ENCODE assay signal across 12 mouse cellular contexts in the genomic region with DNA sequence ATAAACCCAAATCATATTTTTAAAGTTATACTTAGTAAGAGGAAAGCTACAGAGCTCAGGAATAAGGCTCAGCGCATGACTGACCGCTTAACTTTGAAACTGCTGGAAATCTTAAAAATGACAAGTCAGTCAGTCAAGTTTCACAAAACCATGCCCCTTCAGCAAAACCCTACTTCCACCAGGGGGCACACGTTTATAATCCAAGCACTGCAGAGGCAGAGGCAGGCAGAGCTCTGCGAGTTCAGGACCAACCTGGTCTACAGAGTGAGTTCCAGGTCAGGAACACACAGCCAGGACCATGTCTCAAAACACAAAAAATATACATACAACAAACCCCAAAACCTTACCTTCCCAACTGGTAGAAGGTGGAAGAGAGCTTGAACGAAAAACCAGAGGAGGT. TPM values are rescaled to one million over a fixed set of nuclear protein-coding genes. Genes with fewer than 3 reads are reported as not detected.
DNase-seq lines count a peak whose midpoint lies in the region; ATAC-seq and TF ChIP-seq lines count a peak whose summit lies in the region.
"Had no signal": no experiment of that assay in that cellular context is flagged by ENCODE, and none has a peak within 500 bp of the region (broad histone marks: within the 10 kb centered on the region; RNA-seq: fewer than 3 reads in every experiment).

No protein-coding gene starts in this region.

- no peak overlapping the region for H3K4me3 ChIP-seq in forebrain, postnatal 0 days (ENCODE audit: low read depth, low read length)
- no peak overlapping the region for H3K4me3 ChIP-seq in forebrain, embryonic 15.5 days
- no peak overlapping the region for H3K4me3 ChIP-seq in hindbrain, embryonic 10.5 days
- no peak overlapping the region for H3K4me3 ChIP-seq in intestine, embryonic 15.5 days (replicated peaks)
- H3K4me3 ChIP-seq: erythroblast, embryonic 14.5 days had no signal

- ATAC-seq in forebrain, postnatal 0 days: no peak
- no peak for ATAC-seq in forebrain, embryonic 15.5 days (replicated peaks)
- ATAC-seq in granulocyte monocyte progenitor cell, adult 5-6 weeks (replicated peaks; ENCODE audit: poor library complexity, severe bottlenecking): 0 out of 2 replicates have a peak, but pooled peaks have one; percentile 40
- no peak for ATAC-seq in intestine, embryonic 15.5 days
- ATAC-seq: midbrain, embryonic 16.5 days had no signal

- 91% methylated on average over 5 of the region's 5 CpGs for WGBS in forebrain, postnatal 0 days
- 92% methylated on average over 5 of the region's 5 CpGs for WGBS in forebrain, embryonic 15.5 days
- WGBS in hindbrain, embryonic 10.5 days: 95% methylated on average over 5 of the region's 5 CpGs
- WGBS in intestine, embryonic 15.5 days: 92% methylated on average over 5 of the region's 5 CpGs

- no peak for DNase-seq in forebrain, postnatal 0 days
- DNase-seq in B cell, adult 2 months: peak; percentile 80 to 83
- peak; percentile 44 to 65 for DNase-seq in natural killer cell, adult 2 months (ENCODE audit: low spot score in 2 of 2)
- no peak for DNase-seq in hindbrain, embryonic 10.5 days (ENCODE audit: low spot score)
- no peak for DNase-seq in cerebellum, adult 11-12 months
- DNase-seq: right cerebral cortex, postnatal 25 days had no signal

- TF ChIP-seq CTCF in forebrain, postnatal 0 days (IDR thresholded peaks at IDR 0.05; ENCODE audit: low read depth): 0 out of 2 replicates have a peak, but pooled peaks have one; percentile 25

- H3K4me1 ChIP-seq in forebrain, postnatal 0 days (ENCODE audit: insufficient read depth): no peaks in the 10 kb centered on the region
- no peaks in the 10 kb centered on the region for H3K4me1 ChIP-seq in forebrain, embryonic 15.5 days
- no peaks in the 10 kb centered on the region for H3K4me1 ChIP-seq in hindbrain, embryonic 10.5 days (replicated peaks)
- H3K4me1 ChIP-seq in intestine, embryonic 15.5 days (replicated peaks): no peaks in the 10 kb centered on the region

- no peak overlapping the region for H3K4me2 ChIP-seq in forebrain, postnatal 0 days (ENCODE audit: low read depth)
- H3K4me2 ChIP-seq in forebrain, embryonic 15.5 days (replicated peaks): no peak overlapping the region
- no peak overlapping the region for H3K4me2 ChIP-seq in intestine, embryonic 15.5 days (replicated peaks)

- no peak overlapping the region for H3K27ac ChIP-seq in forebrain, postnatal 0 days (ENCODE audit: low read depth, low read length)
- H3K27ac ChIP-seq in forebrain, embryonic 15.5 days (replicated peaks): no peak overlapping the region
- no peak overlapping the region for H3K27ac ChIP-seq in hindbrain, embryonic 10.5 days
- H3K27ac ChIP-seq in intestine, embryonic 15.5 days: no peak overlapping the region

- peaks cover 70% of the 10 kb centered on the region for H3K36me3 ChIP-seq in forebrain, postnatal 0 days (ENCODE audit: insufficient read depth)
- H3K36me3 ChIP-seq in forebrain, embryonic 15.5 days: peaks cover 78% of the 10 kb centered on the region
- peaks cover 99% of the 10 kb centered on the region for H3K36me3 ChIP-seq in hindbrain, embryonic 10.5 days
- H3K36me3 ChIP-seq in intestine, embryonic 15.5 days: peaks cover 55% of the 10 kb centered on the region

- H3K9me3 ChIP-seq in forebrain, postnatal 0 days (ENCODE audit: low read length): no peaks in the 10 kb centered on the region
- H3K9me3 ChIP-seq in forebrain, embryonic 15.5 days: no peaks in the 10 kb centered on the region
- H3K9me3 ChIP-seq in hindbrain, embryonic 10.5 days: no peaks in the 10 kb centered on the region
- H3K9me3 ChIP-seq in intestine, embryonic 15.5 days: no peaks in the 10 kb centered on the region
- H3K9me3 ChIP-seq: G1E had no signal

- no peak overlapping the region for H3K9ac ChIP-seq in forebrain, postnatal 0 days
- H3K9ac ChIP-seq in forebrain, embryonic 15.5 days (replicated peaks): no peak overlapping the region
- no peak overlapping the region for H3K9ac ChIP-seq in intestine, embryonic 15.5 days

- H3K27me3 ChIP-seq in forebrain, postnatal 0 days (ENCODE audit: insufficient read depth, low read length): no peaks in the 10 kb centered on the region
- no peaks in the 10 kb centered on the region for H3K27me3 ChIP-seq in forebrain, embryonic 15.5 days
- H3K27me3 ChIP-seq in hindbrain, embryonic 10.5 days (ENCODE audit: insufficient read depth, poor library complexity, severe bottlenecking): no peaks in the 10 kb centered on the region
- no peaks in the 10 kb centered on the region for H3K27me3 ChIP-seq in intestine, embryonic 15.5 days (replicated peaks)

RNA-seq across cellular contexts. Expression of a gene that starts 14.5 kb away (rescaled TPM):
- 21.9 and 23.7 TPM in 2 replicates for total RNA-seq in forebrain, postnatal 0 days (2014; rRNA removed)
- 17.7 and 19.8 TPM in 2 replicates for polyA plus RNA-seq in forebrain, postnatal 0 days (2015; fragmentation: Nextera tagmentation; extraction: Ambion mirVana)
- 55.8 and 58.3 TPM in 2 replicates for polyA plus RNA-seq in forebrain, embryonic 15.5 days (2015; fragmentation: Nextera tagmentation; extraction: Ambion mirVana)
- 132 and 145 TPM in 2 replicates for total RNA-seq in granulocyte monocyte progenitor cell, adult 5-6 weeks (2014; fragmentation: Nextera tagmentation)
- 245 and 274 TPM in 2 replicates for total RNA-seq in granulocyte monocyte progenitor cell, adult 5-6 weeks (2017)
- 135 and 189 TPM in 2 replicates for polyA plus RNA-seq in hindbrain, embryonic 10.5 days (2016; fragmentation: Nextera tagmentation; extraction: Ambion mirVana)
- polyA plus RNA-seq in intestine, embryonic 15.5 days (2015; fragmentation: Nextera tagmentation; extraction: Ambion mirVana): 138 and 156 TPM in 2 replicates

Comparison
In these comparisons a context has a peak if more than half of its experiments do, and no peak if none do; other contexts are left out.
1. DNase-seq: peak in B cell, adult 2 months (2 of 2) and natural killer cell, adult 2 months (2 of 2); none in forebrain, postnatal 0 days (single experiment), hindbrain, embryonic 10.5 days (single experiment) and cerebellum, adult 11-12 months (single experiment).